Mouse (Mus musculus) spleen, adult 2 months (tissue): Measurements from ENCODE around the gene Amigo2.

Source experiments
- CTCF ChIP-seq: fragments of 200-500 bp; IDR thresholded peaks from 2 replicates; pipeline ENCODE4 v1.5.1; 2011; ENCODE audit warnings: mild to moderate bottlenecking, inconsistent platforms; ENCODE audit not compliant: insufficient read depth, insufficient read length, insufficient replicate concordance; ENCODE audit errors: extremely low read depth
- POLR2A ChIP-seq: fragments of 200-500 bp; IDR thresholded peaks from 2 replicates; pipeline ENCODE4 v1.6.1; 2011; ENCODE audit warnings: low read depth, low read length, inconsistent platforms

DNA sequence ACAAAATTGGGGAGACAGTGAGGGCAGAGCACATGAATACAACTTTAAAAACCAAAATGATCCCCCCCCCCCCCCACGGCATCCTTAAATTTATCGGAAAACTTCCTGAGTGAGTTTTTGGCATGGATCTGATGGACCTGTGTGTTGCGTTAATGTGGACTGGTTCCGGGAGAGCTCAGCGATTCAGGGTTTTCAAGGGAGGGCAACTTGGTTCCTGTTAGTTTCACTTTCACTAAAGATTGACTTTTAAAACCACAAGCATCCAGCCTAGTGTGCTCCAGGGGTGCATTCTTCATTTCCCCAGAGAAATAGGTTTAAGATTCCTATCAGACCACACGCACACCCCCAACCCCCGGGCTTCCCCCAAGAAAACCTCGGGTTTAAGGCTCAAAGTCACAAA lies 1.2 kb upstream of the Amigo2 start:
- TF ChIP-seq POLR2A (no peak), CTCF (no peak)
